Mouse (Mus musculus): ENCODE data around the gene Mgat4b. TPM values are rescaled to one million over a fixed set of nuclear protein-coding genes. Genes with fewer than 3 reads are reported as not detected.

Gene Mgat4b
- polyA plus RNA-seq, 1 experiment = 23.6 TPM

GRCm38 (mm10) chr11:50252684-50253265 lies 42.1 kb downstream of the Mgat4b start:
- no peaks in the 10 kb centered on the region; the same call in 1 of the 2 replicates for H3K4me1 ChIP-seq (ENCODE audit: control insufficient read depth)
- peaks cover 19% of the 10 kb centered on the region for H3K36me3 ChIP-seq (ENCODE audit: control insufficient read depth)
- TF ChIP-seq GATA1 (IDR thresholded peaks at IDR 0.05; ENCODE audit: low read length) = no peak
- TF ChIP-seq TAL1 (IDR thresholded peaks at IDR 0.05; ENCODE audit: low read length) = no peak

DNA sequence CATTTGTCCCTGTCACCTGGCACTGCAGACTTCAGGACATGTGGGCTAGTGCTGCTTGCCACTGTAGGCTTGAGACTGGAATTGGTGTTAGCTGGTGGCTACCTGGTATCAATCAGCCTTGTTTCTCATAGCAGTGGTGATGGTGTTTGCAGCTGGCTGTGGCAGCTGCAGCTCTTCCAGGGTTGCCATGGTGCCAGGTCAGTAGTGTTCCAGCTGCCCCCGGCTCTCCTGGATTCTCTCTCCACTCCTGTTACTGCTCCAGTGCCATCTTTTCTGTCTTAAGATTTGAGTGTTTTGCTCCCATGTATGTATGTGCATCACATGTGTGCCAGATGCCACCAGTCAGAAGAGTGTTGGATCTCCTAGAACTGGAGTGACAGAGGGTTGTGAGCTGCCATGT lies 42.7 kb downstream of the Mgat4b start:
- Histone ChIP-seq H3K4me3 (replicated peaks) (no peak overlapping the region), H3K36me3 (ENCODE audit: control insufficient read depth) (peaks cover 25% of the 10 kb centered on the region), H3K4me1 (ENCODE audit: control insufficient read depth) (no peaks in the 10 kb centered on the region; the same call in 1 of the 2 replicates), H3K9me3 (ENCODE audit: control insufficient read depth, low read length) (no peaks in the 10 kb centered on the region), H3K27me3 (ENCODE audit: control insufficient read depth) (no peaks in the 10 kb centered on the region)
- TF ChIP-seq TAL1 (IDR thresholded peaks at IDR 0.05; ENCODE audit: low read length) = no peak
- TF ChIP-seq GATA1 (IDR thresholded peaks at IDR 0.05; ENCODE audit: low read length) = no peak

More at GRCm38 (mm10) chr11:50252684-50253265, 42.1 kb downstream of the Mgat4b start:
- Histone ChIP-seq H3K9me3 (ENCODE audit: control insufficient read depth, low read length) (no peaks in the 10 kb centered on the region), H3K27me3 (ENCODE audit: control insufficient read depth) (no peaks in the 10 kb centered on the region), H3K4me3 (replicated peaks) (no peak overlapping the region)

DNA sequence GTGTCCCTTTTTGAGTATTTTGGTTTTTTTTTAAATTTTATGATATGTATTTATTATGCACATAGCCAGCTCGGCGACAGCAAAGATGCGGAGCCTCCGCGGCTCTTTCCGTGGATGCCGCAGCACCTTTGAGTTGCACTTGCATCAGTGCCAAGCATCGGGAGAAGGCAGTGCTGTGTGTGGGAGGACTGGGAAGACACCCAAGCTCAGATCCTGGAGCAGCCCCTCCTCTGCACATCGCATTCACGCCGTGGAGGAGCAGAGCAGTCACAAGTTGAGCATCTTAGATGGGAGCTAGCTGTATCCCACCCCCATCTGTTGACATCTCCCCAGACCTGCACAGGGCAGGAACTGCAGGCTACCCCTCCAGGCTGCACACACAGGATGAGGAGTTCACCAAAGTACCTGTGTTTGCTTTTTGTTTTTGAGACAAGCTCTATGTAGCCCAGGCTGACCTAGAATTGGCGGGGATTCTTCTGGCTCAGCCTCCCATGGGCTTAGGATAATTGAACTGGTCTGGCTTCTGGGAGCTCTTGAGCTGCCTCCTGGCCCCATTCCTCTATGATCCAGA lies 43.4 kb downstream of the Mgat4b start:
- Histone ChIP-seq H3K27me3 (ENCODE audit: control insufficient read depth) (no peaks in the 10 kb centered on the region), H3K4me3 (replicated peaks) (no peak overlapping the region), H3K36me3 (ENCODE audit: control insufficient read depth) (peaks cover 32% of the 10 kb centered on the region), H3K9me3 (ENCODE audit: control insufficient read depth, low read length) (no peaks in the 10 kb centered on the region), H3K4me1 (ENCODE audit: control insufficient read depth) (no peaks in the 10 kb centered on the region; the same call in 1 of the 2 replicates)
- TF ChIP-seq GATA1 (IDR thresholded peaks at IDR 0.05; ENCODE audit: low read length) (no peak), TAL1 (IDR thresholded peaks at IDR 0.05; ENCODE audit: low read length) (no peak)

- no peak for TF ChIP-seq GATA1 (IDR thresholded peaks at IDR 0.05; ENCODE audit: low read length)
- no peak for TF ChIP-seq TAL1 (IDR thresholded peaks at IDR 0.05; ENCODE audit: low read length)
- peaks cover 57% of the 10 kb centered on the region for H3K36me3 ChIP-seq (ENCODE audit: control insufficient read depth)
- no peaks in the 10 kb centered on the region; the same call in 1 of the 2 replicates for H3K4me1 ChIP-seq (ENCODE audit: control insufficient read depth)
Measured at GRCm38 (mm10) chr11:50256615-50257014, 45.9 kb downstream of the Mgat4b start.

DNA sequence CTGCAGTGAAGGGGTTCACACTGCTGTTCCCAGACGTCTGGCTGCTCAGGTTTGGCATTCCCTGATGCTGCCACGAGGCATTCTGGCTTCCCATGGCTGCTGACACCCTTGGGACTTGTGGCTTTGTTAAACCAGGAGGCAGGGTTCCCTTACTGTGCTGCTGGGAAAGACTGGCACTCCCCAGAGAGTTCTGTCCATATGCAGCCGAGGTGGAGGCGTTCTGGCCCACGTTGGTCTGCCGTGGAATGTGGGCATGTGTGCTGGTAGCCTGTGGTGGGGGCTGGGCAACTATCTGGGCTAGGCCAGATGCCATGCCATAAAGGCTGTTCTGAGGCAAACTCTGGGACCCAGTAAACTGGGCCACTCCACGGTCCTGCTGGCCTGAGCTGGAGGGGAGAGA lies 47.6 kb downstream of the Mgat4b start:
- Histone ChIP-seq H3K4me1 (ENCODE audit: control insufficient read depth) (no peaks in the 10 kb centered on the region; the same call in 1 of the 2 replicates), H3K4me3 (replicated peaks) (no peak overlapping the region), H3K9me3 (ENCODE audit: control insufficient read depth, low read length) (no peaks in the 10 kb centered on the region), H3K27me3 (ENCODE audit: control insufficient read depth) (no peaks in the 10 kb centered on the region), H3K36me3 (ENCODE audit: control insufficient read depth) (peaks cover 71% of the 10 kb centered on the region)
- TF ChIP-seq GATA1 (IDR thresholded peaks at IDR 0.05; ENCODE audit: low read length) = no peak
- TF ChIP-seq TAL1 (IDR thresholded peaks at IDR 0.05; ENCODE audit: low read length) = no peak

More at GRCm38 (mm10) chr11:50256615-50257014, 45.9 kb downstream of the Mgat4b start:
- H3K4me3 ChIP-seq (replicated peaks) = no peak overlapping the region
- H3K9me3 ChIP-seq (ENCODE audit: control insufficient read depth, low read length) = no peaks in the 10 kb centered on the region
- H3K27me3 ChIP-seq (ENCODE audit: control insufficient read depth) = no peaks in the 10 kb centered on the region

DNA sequence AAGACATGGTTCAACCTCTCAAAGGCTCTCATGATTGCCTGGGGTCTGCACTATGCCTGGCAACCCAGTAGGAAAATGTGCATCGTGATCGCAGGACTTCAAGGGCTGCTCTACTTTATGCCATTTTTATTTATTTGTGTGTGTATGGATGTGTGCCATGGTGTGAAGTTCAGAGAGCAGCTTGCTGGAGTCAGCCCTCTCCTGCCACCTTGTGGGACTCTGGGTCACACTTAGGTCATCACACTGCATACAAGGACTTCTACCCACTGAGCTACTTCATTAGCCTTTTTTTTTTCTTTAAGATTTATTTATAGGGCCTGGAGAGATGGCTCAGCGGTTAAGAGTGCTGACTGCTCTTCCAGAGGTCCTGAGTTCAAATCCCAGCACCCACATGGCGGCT lies 51.3 kb downstream of the Mgat4b start:
- Histone ChIP-seq H3K36me3 (ENCODE audit: control insufficient read depth) (peaks cover 94% of the 10 kb centered on the region), H3K4me1 (ENCODE audit: control insufficient read depth) (no peaks in the 10 kb centered on the region; the same call in 1 of the 2 replicates)

DNA sequence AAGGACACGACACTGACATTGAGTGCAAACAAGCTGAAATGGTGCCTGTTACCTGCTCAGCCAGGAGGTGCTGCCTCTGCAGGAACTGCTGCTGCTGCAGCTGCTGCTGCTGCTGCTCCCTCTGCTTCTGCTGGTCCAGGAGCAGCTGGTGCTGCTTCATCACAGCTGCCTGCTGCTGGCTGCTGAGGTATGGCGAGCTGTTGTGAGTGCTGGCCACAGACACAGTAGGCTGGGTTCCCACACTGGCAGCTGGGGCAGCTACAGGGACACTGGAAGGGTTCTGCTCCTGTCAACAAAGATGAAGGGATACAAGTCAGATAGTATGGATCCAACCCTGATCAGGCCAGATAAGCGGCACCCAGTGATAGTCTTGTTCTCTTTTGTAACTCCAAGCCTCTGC lies 52.5 kb downstream of the Mgat4b start:
- Histone ChIP-seq H3K36me3 (ENCODE audit: control insufficient read depth) (peaks cover 92% of the 10 kb centered on the region), H3K4me3 (replicated peaks) (no peak overlapping the region), H3K4me1 (ENCODE audit: control insufficient read depth) (peaks cover 2% of the 10 kb centered on the region; the same call in 1 of the 2 replicates), H3K9me3 (ENCODE audit: control insufficient read depth, low read length) (no peaks in the 10 kb centered on the region), H3K27me3 (ENCODE audit: control insufficient read depth) (no peaks in the 10 kb centered on the region)
- TF ChIP-seq GATA1 (IDR thresholded peaks at IDR 0.05; ENCODE audit: low read length) (no peak), TAL1 (IDR thresholded peaks at IDR 0.05; ENCODE audit: low read length) (no peak)

More for the DNA sequence above, 51.3 kb downstream of the Mgat4b start:
- TF ChIP-seq GATA1 (IDR thresholded peaks at IDR 0.05; ENCODE audit: low read length) (no peak), TAL1 (IDR thresholded peaks at IDR 0.05; ENCODE audit: low read length) (no peak)
- H3K4me3 ChIP-seq (replicated peaks) = no peak overlapping the region
- H3K9me3 ChIP-seq (ENCODE audit: control insufficient read depth, low read length) = no peaks in the 10 kb centered on the region
- no peaks in the 10 kb centered on the region for H3K27me3 ChIP-seq (ENCODE audit: control insufficient read depth)

- TF ChIP-seq TAL1 (IDR thresholded peaks at IDR 0.05; ENCODE audit: low read length) = no peak
- TF ChIP-seq GATA1 (IDR thresholded peaks at IDR 0.05; ENCODE audit: low read length) = no peak
- Histone ChIP-seq H3K9me3 (ENCODE audit: control insufficient read depth, low read length) (no peaks in the 10 kb centered on the region), H3K27me3 (ENCODE audit: control insufficient read depth) (no peaks in the 10 kb centered on the region), H3K4me3 (replicated peaks) (no peak overlapping the region), H3K36me3 (ENCODE audit: control insufficient read depth) (peaks cover 68% of the 10 kb centered on the region), H3K4me1 (ENCODE audit: control insufficient read depth) (peaks cover 2% of the 10 kb centered on the region; the same call in 1 of the 2 replicates)
Measured at GRCm38 (mm10) chr11:50265931-50266330, 55.2 kb downstream of the Mgat4b start.

DNA sequence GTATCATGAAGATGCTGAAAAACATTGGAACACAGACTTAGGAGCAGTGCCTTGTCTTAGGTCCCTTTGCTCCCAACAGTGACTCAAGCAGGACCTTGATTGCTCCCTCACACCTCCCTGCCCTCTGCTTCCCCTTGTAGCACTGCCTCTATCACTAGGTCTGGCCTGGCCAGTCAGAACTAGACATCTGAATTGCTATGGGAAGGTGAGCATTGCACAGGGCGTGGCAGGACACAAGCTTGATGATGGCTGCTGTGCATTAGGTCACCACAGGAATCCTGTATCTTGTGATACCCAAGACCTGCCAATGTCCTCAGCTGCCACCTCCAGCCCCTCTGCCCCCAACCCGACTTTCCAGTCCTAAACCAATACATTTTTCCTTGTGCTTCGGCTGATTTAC lies 56.3 kb downstream of the Mgat4b start:
- peaks cover 57% of the 10 kb centered on the region for H3K36me3 ChIP-seq (ENCODE audit: control insufficient read depth)
- peaks cover 2% of the 10 kb centered on the region; the same call in 1 of the 2 replicates for H3K4me1 ChIP-seq (ENCODE audit: control insufficient read depth)
- H3K4me3 ChIP-seq (replicated peaks) = no peak overlapping the region
- no peaks in the 10 kb centered on the region for H3K9me3 ChIP-seq (ENCODE audit: control insufficient read depth, low read length)
- TF ChIP-seq TAL1 (IDR thresholded peaks at IDR 0.05; ENCODE audit: low read length) (no peak), GATA1 (IDR thresholded peaks at IDR 0.05; ENCODE audit: low read length) (no peak)
- H3K27me3 ChIP-seq (ENCODE audit: control insufficient read depth) = no peaks in the 10 kb centered on the region
